Mouse (Mus musculus): ENCODE measurements at regions not wholly inside any gene's neighbourhood (a gene's known extent, or its start where the extent isn't known, plus 50 kb on each side); places are given as distances from the start of the nearest gene placed in this dataset.

DNA sequence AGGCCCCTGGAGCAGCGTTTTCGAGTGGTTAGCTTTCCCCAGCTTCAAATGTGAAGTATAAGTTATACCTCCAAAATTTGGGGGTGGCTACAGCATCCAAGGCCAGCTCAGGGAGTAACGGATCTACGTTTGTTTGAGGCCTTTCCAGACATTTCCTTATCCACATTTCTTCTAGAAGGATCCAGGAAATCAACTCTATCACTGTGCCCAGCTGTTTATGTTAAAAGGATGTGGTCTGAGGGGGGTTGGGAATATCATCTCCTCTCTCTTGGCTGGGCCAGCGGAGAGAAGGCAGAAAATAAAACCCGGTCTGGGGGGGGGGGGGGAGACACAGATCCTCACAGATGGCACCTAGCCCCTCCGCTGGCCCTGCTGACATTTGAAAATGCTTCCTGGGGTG lies 85.1 kb upstream of the Hes1 start:
- Histone ChIP-seq H3K27me3 (ENCODE audit: control insufficient read depth, insufficient read depth, low read length) (no peaks in the 10 kb centered on the region; the same call in 1 of the 2 replicates), H3K4me3 (ENCODE audit: low read depth, low read length) (no peak overlapping the region), H3K9me3 (replicated peaks; ENCODE audit: control insufficient read depth, low read length) (no peaks in the 10 kb centered on the region), H3K36me3 (ENCODE audit: control insufficient read depth, insufficient read depth, low read length) (no peaks in the 10 kb centered on the region), H3K4me1 (ENCODE audit: control insufficient read depth, insufficient read depth, low read length) (peaks cover 6% of the 10 kb centered on the region; the same call in 1 of the 2 replicates), H3K27ac (ENCODE audit: low read depth, low read length) (no peak overlapping the region), H3K9ac (ENCODE audit: low read depth, low read length) (no peak overlapping the region), H3K4me2 (no peak overlapping the region)
- ATAC-seq (replicated peaks; ENCODE audit: insufficient number of reproducible peaks, low FRiP score, low TSS enrichment): no peak
- WGBS (ENCODE audit: insufficient replicate concordance): 59% methylated on average over 7 of the region's 7 CpGs

- no peaks in the 10 kb centered on the region; the same call in 1 of the 2 replicates for H3K27me3 ChIP-seq (ENCODE audit: control insufficient read depth, insufficient read depth, low read length)
- no peak overlapping the region for H3K9ac ChIP-seq (ENCODE audit: low read depth, low read length)
- peaks cover 6% of the 10 kb centered on the region; the same call in 1 of the 2 replicates for H3K4me1 ChIP-seq (ENCODE audit: control insufficient read depth, insufficient read depth, low read length)
- H3K36me3 ChIP-seq (ENCODE audit: control insufficient read depth, insufficient read depth, low read length): no peaks in the 10 kb centered on the region
- no peak for ATAC-seq (replicated peaks; ENCODE audit: insufficient number of reproducible peaks, low FRiP score, low TSS enrichment)
- WGBS (ENCODE audit: insufficient replicate concordance): 83% methylated on average over 7 of the region's 7 CpGs
- no peaks in the 10 kb centered on the region for H3K9me3 ChIP-seq (replicated peaks; ENCODE audit: control insufficient read depth, low read length)
- no peak overlapping the region for H3K4me3 ChIP-seq (ENCODE audit: low read depth, low read length)
- no peak overlapping the region for H3K4me2 ChIP-seq
- H3K27ac ChIP-seq (ENCODE audit: low read depth, low read length): no peak overlapping the region
Measured at GRCm38 (mm10) chr16:29981543-29981942, 82.6 kb upstream of the Hes1 start.

DNA sequence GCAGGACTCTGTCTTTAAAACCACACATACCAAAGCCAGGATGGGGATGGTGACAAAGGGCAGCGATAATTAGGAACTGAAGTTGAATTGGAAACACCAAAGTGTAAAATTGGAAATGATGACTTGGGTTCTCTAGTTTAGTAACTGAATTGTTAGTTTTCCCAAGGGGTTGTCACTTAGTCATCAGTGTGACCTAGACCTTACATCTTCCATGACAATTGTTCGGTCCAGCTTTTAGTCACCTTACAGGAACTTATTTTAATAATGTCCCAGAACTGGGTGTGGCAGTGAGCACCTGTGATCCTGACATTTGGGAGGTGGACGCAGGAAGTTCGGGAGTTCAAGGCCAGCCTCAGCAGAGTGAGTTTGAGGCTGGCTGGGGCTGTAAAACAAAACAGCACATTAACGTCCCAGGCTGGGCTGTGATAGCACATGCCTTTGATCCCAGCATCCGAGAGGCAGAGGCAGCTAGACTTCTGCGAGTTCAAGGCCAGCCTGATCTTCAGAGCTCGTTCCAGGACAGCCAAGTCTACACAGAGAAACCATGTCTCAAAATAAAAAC lies 81.9 kb upstream of the Hes1 start:
- Histone ChIP-seq H3K4me1 (ENCODE audit: control insufficient read depth, insufficient read depth, low read length) (peaks cover 6% of the 10 kb centered on the region; the same call in 1 of the 2 replicates), H3K4me3 (ENCODE audit: low read depth, low read length) (no peak overlapping the region), H3K9me3 (replicated peaks; ENCODE audit: control insufficient read depth, low read length) (no peaks in the 10 kb centered on the region), H3K27ac (ENCODE audit: low read depth, low read length) (no peak overlapping the region), H3K4me2 (no peak overlapping the region), H3K36me3 (ENCODE audit: control insufficient read depth, insufficient read depth, low read length) (no peaks in the 10 kb centered on the region), H3K9ac (ENCODE audit: low read depth, low read length) (no peak overlapping the region), H3K27me3 (ENCODE audit: control insufficient read depth, insufficient read depth, low read length) (no peaks in the 10 kb centered on the region; the same call in 1 of the 2 replicates)
- no peak for ATAC-seq (replicated peaks; ENCODE audit: insufficient number of reproducible peaks, low FRiP score, low TSS enrichment)
- WGBS (ENCODE audit: insufficient replicate concordance): 84% methylated on average over 8 of the region's 8 CpGs

DNA sequence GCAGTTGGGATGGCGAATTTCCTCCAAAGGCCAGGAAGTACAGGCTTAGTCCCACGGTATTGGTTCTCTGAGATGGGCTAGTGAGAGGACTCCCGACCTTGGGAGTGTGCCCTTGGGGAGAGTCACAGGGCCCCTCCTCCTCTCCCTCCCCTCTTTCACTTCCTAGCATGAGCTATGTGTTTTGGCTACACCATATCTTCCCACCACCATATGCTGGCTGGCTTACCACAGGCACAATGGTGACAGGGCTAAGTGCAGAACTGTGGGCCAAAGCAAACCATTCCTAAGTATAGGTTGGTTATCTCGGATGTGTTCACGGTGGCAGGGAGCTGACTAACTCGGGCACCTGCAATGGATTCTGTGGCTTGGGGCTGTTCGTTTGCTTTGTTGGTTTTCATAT lies 81.0 kb upstream of the Hes1 start:
- H3K27me3 ChIP-seq (ENCODE audit: control insufficient read depth, insufficient read depth, low read length): no peaks in the 10 kb centered on the region; the same call in 1 of the 2 replicates
- WGBS (ENCODE audit: insufficient replicate concordance): 50% methylated on average over 7 of the region's 7 CpGs
- peaks cover 6% of the 10 kb centered on the region; the same call in 1 of the 2 replicates for H3K4me1 ChIP-seq (ENCODE audit: control insufficient read depth, insufficient read depth, low read length)
- no peaks in the 10 kb centered on the region for H3K36me3 ChIP-seq (ENCODE audit: control insufficient read depth, insufficient read depth, low read length)
- no peak overlapping the region for H3K9ac ChIP-seq (ENCODE audit: low read depth, low read length)
- H3K4me3 ChIP-seq (ENCODE audit: low read depth, low read length): no peak overlapping the region
- no peak overlapping the region for H3K27ac ChIP-seq (ENCODE audit: low read depth, low read length)
- no peak overlapping the region for H3K4me2 ChIP-seq
- H3K9me3 ChIP-seq (replicated peaks; ENCODE audit: control insufficient read depth, low read length): no peaks in the 10 kb centered on the region
- ATAC-seq (replicated peaks; ENCODE audit: insufficient number of reproducible peaks, low FRiP score, low TSS enrichment): no peak

DNA sequence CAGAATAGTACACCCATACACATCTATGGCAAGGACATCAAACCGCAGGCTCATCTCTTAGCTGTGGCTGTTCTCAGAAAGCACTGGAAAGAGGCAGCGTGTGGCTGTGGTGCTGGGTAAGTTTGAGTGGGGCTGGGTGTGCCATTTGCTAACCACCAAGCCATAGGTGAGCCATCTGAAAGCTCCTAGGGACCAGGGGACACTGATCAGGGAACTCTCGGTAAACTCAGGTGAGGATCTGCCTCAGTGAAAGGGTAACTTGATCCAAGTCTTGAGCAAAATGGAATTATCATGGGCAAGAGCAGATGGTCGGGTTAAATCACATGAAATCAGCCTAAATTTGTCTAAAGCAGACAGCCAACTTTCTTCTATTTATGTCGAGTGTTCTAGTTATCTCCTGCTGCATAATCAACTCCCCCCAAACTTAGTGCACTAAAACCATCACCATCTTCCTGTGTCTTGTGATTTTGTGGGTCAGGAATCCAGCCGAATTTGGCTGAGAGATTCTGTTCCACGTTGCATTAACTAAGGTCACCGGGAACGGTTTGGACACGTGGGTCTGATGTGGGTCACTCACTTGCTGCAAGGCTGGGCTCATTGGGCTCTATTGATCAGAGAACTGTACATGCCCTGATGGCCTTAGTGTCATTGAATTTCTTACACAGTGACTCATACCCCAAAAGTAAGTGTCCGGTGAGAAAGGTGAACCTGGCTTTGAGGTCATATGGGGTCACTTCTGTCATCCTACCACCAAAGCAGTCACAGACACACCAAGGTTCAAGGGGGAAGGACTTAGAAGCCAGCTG lies 78.9 kb upstream of the Hes1 start:
- no peaks in the 10 kb centered on the region for H3K4me1 ChIP-seq (ENCODE audit: control insufficient read depth, insufficient read depth, low read length)
- 78% methylated on average over 11 of the region's 11 CpGs for WGBS (ENCODE audit: insufficient replicate concordance)
- H3K9me3 ChIP-seq (replicated peaks; ENCODE audit: control insufficient read depth, low read length): no peaks in the 10 kb centered on the region
- ATAC-seq (replicated peaks; ENCODE audit: insufficient number of reproducible peaks, low FRiP score, low TSS enrichment): no peak
- H3K36me3 ChIP-seq (ENCODE audit: control insufficient read depth, insufficient read depth, low read length): no peaks in the 10 kb centered on the region
- H3K27me3 ChIP-seq (ENCODE audit: control insufficient read depth, insufficient read depth, low read length): no peaks in the 10 kb centered on the region
- H3K4me2 ChIP-seq: no peak overlapping the region
- H3K27ac ChIP-seq (ENCODE audit: low read depth, low read length): no peak overlapping the region
- no peak overlapping the region for H3K9ac ChIP-seq (ENCODE audit: low read depth, low read length)
- H3K4me3 ChIP-seq (ENCODE audit: low read depth, low read length): no peak overlapping the region

DNA sequence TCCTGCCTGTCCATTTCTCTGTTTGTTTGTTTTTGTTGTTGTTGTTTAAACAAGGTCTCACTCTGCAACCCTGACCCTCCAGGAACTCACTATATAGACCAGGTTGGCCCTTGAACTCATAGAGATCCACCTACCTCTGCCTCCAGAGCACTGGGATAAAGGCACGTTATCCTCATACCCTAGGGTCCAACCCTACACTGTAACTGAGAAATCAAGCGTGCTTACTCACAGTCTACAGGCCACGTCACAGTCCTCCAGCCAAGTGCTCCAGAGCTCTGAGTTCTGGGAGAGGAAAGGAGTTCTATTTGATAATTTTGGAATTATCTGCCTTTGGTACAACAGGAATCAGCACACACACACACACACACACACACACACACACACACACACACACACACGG lies 76.6 kb upstream of the Hes1 start:
- Histone ChIP-seq H3K4me2 (no peak overlapping the region), H3K27ac (ENCODE audit: low read depth, low read length) (no peak overlapping the region), H3K9me3 (replicated peaks; ENCODE audit: control insufficient read depth, low read length) (no peaks in the 10 kb centered on the region), H3K27me3 (ENCODE audit: control insufficient read depth, insufficient read depth, low read length) (no peaks in the 10 kb centered on the region), H3K4me3 (ENCODE audit: low read depth, low read length) (no peak overlapping the region), H3K9ac (ENCODE audit: low read depth, low read length) (no peak overlapping the region), H3K4me1 (ENCODE audit: control insufficient read depth, insufficient read depth, low read length) (no peaks in the 10 kb centered on the region; the same call in 1 of the 2 replicates), H3K36me3 (ENCODE audit: control insufficient read depth, insufficient read depth, low read length) (no peaks in the 10 kb centered on the region)
- WGBS (ENCODE audit: insufficient replicate concordance): 77% methylated on average over 4 of the region's 4 CpGs
- no peak for ATAC-seq (replicated peaks; ENCODE audit: insufficient number of reproducible peaks, low FRiP score, low TSS enrichment)

GRCm38 (mm10) chr16:29987999-29988398 lies 76.2 kb upstream of the Hes1 start:
- WGBS (ENCODE audit: insufficient replicate concordance): 82% methylated on average over 6 of the region's 6 CpGs
- H3K4me3 ChIP-seq (ENCODE audit: low read depth, low read length): no peak overlapping the region
- H3K9me3 ChIP-seq (replicated peaks; ENCODE audit: control insufficient read depth, low read length): no peaks in the 10 kb centered on the region
- no peaks in the 10 kb centered on the region; the same call in 1 of the 2 replicates for H3K4me1 ChIP-seq (ENCODE audit: control insufficient read depth, insufficient read depth, low read length)
- H3K9ac ChIP-seq (ENCODE audit: low read depth, low read length): no peak overlapping the region
- H3K27me3 ChIP-seq (ENCODE audit: control insufficient read depth, insufficient read depth, low read length): no peaks in the 10 kb centered on the region
- H3K27ac ChIP-seq (ENCODE audit: low read depth, low read length): no peak overlapping the region
- H3K36me3 ChIP-seq (ENCODE audit: control insufficient read depth, insufficient read depth, low read length): no peaks in the 10 kb centered on the region
- ATAC-seq (replicated peaks; ENCODE audit: insufficient number of reproducible peaks, low FRiP score, low TSS enrichment): no peak
- no peak overlapping the region for H3K4me2 ChIP-seq

DNA sequence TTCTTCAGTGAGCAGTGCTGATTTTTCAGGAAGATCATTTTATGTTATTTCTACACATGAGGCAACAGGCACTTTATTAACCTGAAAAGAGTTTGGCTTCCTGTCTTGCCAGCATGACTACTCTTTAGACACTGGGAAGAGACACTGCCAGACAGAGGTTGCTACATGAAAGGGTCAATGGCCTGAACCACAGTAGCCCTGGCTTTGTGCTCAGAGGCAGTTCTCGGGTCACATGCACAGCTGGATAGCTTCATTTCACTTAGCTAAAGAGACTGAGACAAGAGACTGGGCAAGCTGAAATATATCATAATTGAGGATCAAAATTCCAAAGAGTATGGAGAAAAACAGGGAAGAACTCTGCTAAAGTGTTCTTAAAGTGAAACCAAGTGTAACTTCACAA lies 74.9 kb upstream of the Hes1 start:
- WGBS (ENCODE audit: insufficient replicate concordance): 53% methylated on average over 1 of the region's 1 CpGs
- ATAC-seq (replicated peaks; ENCODE audit: insufficient number of reproducible peaks, low FRiP score, low TSS enrichment): no peak
- Histone ChIP-seq H3K4me3 (ENCODE audit: low read depth, low read length) (no peak overlapping the region), H3K9me3 (replicated peaks; ENCODE audit: control insufficient read depth, low read length) (no peaks in the 10 kb centered on the region), H3K9ac (ENCODE audit: low read depth, low read length) (no peak overlapping the region), H3K27me3 (ENCODE audit: control insufficient read depth, insufficient read depth, low read length) (no peaks in the 10 kb centered on the region), H3K4me2 (no peak overlapping the region), H3K4me1 (ENCODE audit: control insufficient read depth, insufficient read depth, low read length) (no peaks in the 10 kb centered on the region; the same call in 1 of the 2 replicates), H3K27ac (ENCODE audit: low read depth, low read length) (no peak overlapping the region), H3K36me3 (ENCODE audit: control insufficient read depth, insufficient read depth, low read length) (no peaks in the 10 kb centered on the region)
